In the genomic region with DNA sequence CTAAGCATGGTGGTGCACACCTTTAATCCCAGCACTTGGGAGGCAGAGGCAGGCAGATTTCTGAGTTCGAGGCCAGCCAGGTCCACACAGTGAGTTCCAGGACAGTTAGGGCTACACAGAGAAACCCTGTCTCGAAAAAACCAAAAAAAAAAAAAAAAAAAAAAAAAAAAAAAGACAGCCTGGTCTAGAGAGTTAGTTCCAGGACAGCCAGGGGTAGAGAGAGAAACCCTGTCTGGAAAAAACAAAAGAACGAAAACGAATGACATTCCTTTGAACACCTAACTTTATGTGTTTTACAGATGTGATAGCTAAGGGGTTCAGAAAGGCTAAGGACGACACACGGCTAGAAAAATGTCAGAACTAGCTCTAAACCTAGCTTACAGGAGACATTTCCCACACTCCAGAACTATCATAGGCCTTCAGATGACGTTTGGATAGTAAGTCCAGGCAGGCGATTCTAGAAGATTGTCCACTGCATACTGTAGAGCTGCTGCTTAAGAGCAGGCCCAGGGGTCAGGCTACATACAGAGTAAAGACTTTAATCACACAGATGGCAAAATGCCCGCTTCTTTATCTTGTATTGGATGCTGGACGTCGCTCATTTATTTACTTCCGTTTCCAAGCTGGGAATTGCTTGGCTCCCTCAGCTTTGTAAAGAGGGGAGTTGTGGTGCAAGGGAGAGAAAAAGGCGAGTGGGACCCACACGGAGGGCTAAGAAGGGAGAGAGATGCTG, we compare ENCODE assay signal across 8 mouse cellular contexts. TPM values are rescaled to one million over a fixed set of nuclear protein-coding genes. Genes with fewer than 3 reads are reported as not detected.
DNase-seq lines count a peak whose midpoint lies in the region; ATAC-seq lines count a peak whose summit lies in the region.

No protein-coding gene starts in this region.

- peak overlapping the region; percentile 72 for H3K4me3 ChIP-seq in heart, embryonic 13.5 days
- peak overlapping the region; percentile 73 for H3K4me3 ChIP-seq in hindbrain, embryonic 10.5 days

- WGBS in heart, embryonic 13.5 days, result 29% methylated on average over 14 of the region's 14 CpGs
- WGBS in hindbrain, embryonic 10.5 days, result 35% methylated on average over 14 of the region's 14 CpGs

- intact Hi-C loops in heart, postnatal 25 days (cut with DNase I), result no loop called here

- H3K4me2 ChIP-seq in heart, embryonic 13.5 days, result peak overlapping the region; percentile 96

- no peaks in the 10 kb centered on the region for H3K36me3 ChIP-seq in heart, embryonic 13.5 days
- H3K36me3 ChIP-seq in hindbrain, embryonic 10.5 days, result no peaks in the 10 kb centered on the region

- ATAC-seq in heart, embryonic 13.5 days (ENCODE audit: extremely low read depth, insufficient number of reproducible peaks, low FRiP score, low TSS enrichment), result no peak
- ATAC-seq in megakaryocyte-erythroid progenitor cell, adult 5-6 weeks (replicated peaks; ENCODE audit: low FRiP score, low TSS enrichment, poor library complexity, severe bottlenecking), result peak; percentile 7; the same call in 1 of the 2 replicates

- peak overlapping the region; percentile 77 for H3K27ac ChIP-seq in heart, embryonic 13.5 days (replicated peaks)
- H3K27ac ChIP-seq in hindbrain, embryonic 10.5 days, result peak overlapping the region; percentile 89

- H3K9me3 ChIP-seq in heart, embryonic 13.5 days, result no peaks in the 10 kb centered on the region
- no peaks in the 10 kb centered on the region for H3K9me3 ChIP-seq in hindbrain, embryonic 10.5 days

- peaks cover 62% of the 10 kb centered on the region for H3K27me3 ChIP-seq in heart, embryonic 13.5 days (replicated peaks)
- H3K27me3 ChIP-seq in hindbrain, embryonic 10.5 days (ENCODE audit: insufficient read depth, poor library complexity, severe bottlenecking), result peaks cover 80% of the 10 kb centered on the region

- H3K9ac ChIP-seq in heart, embryonic 13.5 days, result peak overlapping the region; percentile 88

- peaks cover 23% of the 10 kb centered on the region for H3K4me1 ChIP-seq in heart, embryonic 13.5 days
- peaks cover 22% of the 10 kb centered on the region for H3K4me1 ChIP-seq in hindbrain, embryonic 10.5 days (replicated peaks)

- no peak for DNase-seq in heart, postnatal 25 days (ENCODE audit: low spot score)
- DNase-seq in MN1 (ENCODE audit: low spot score), result peak; percentile 63
- no peak for DNase-seq in hindbrain, embryonic 10.5 days (ENCODE audit: low spot score)
- no peak for DNase-seq in thymus, postnatal 14 days
- no peak for DNase-seq in left cerebral cortex, adult 18-20 months (ENCODE audit: low spot score in 2 of 2)
- DNase-seq in kidney, adult 9 months, result no peak

RNA-seq across cellular contexts. Expression of gene 2310034G01Rik, which starts 2.0 kb away (rescaled TPM):
- polyA plus RNA-seq in heart, embryonic 13.5 days (2015; fragmentation: Nextera tagmentation; extraction: Ambion mirVana), result 0.76 and 1.4 TPM in 2 replicates
- total RNA-seq in heart, postnatal 25 days (2021), result under 1 TPM; 0.36 to 0.70 TPM
- 1.1 and 1.4 TPM in 2 replicates for polyA plus RNA-seq in hindbrain, embryonic 10.5 days (2016; fragmentation: Nextera tagmentation; extraction: Ambion mirVana)
- total RNA-seq in megakaryocyte-erythroid progenitor cell, adult 5-6 weeks (2014; fragmentation: Nextera tagmentation), result 0.55 TPM in 1 of 2 replicates, not detected in the other
- 0.56 TPM in 1 of 2 replicates, not detected in the other for total RNA-seq in megakaryocyte-erythroid progenitor cell, adult 5-6 weeks (2017)
- under 1 TPM; 0.79 to 0.98 TPM for total RNA-seq in left cerebral cortex, adult 18-20 months (2021)

RNA-seq across cellular contexts. Expression of gene Mfsd13a, which starts 7.2 kb away (rescaled TPM):
- 4.5 and 5.2 TPM in 2 replicates for polyA plus RNA-seq in heart, embryonic 13.5 days (2015; fragmentation: Nextera tagmentation; extraction: Ambion mirVana)
- 1 to 10 TPM; 1.9 to 2.3 TPM for total RNA-seq in heart, postnatal 25 days (2021)
- 10.0 and 11.9 TPM in 2 replicates for polyA plus RNA-seq in hindbrain, embryonic 10.5 days (2016; fragmentation: Nextera tagmentation; extraction: Ambion mirVana)
- 15.0 and 16.5 TPM in 2 replicates for total RNA-seq in megakaryocyte-erythroid progenitor cell, adult 5-6 weeks (2014; fragmentation: Nextera tagmentation)
- 1.3 and 1.7 TPM in 2 replicates for total RNA-seq in megakaryocyte-erythroid progenitor cell, adult 5-6 weeks (2017)
- 10 to 100 TPM; 22.7 to 26.4 TPM for total RNA-seq in left cerebral cortex, adult 18-20 months (2021)

RNA-seq across cellular contexts. Expression of gene Cuedc2, which starts 9.6 kb away (rescaled TPM):
- polyA plus RNA-seq in heart, embryonic 13.5 days (2015; fragmentation: Nextera tagmentation; extraction: Ambion mirVana), result 114 and 131 TPM in 2 replicates
- 10 to 100 TPM; 80.9 to 87.7 TPM for total RNA-seq in heart, postnatal 25 days (2021)
- polyA plus RNA-seq in hindbrain, embryonic 10.5 days (2016; fragmentation: Nextera tagmentation; extraction: Ambion mirVana), result 260 and 279 TPM in 2 replicates
- total RNA-seq in megakaryocyte-erythroid progenitor cell, adult 5-6 weeks (2014; fragmentation: Nextera tagmentation), result 58.5 and 61.2 TPM in 2 replicates
- total RNA-seq in megakaryocyte-erythroid progenitor cell, adult 5-6 weeks (2017), result 100 and 121 TPM in 2 replicates
- 100 to 1,000 TPM; 199 to 202 TPM for total RNA-seq in left cerebral cortex, adult 18-20 months (2021)

RNA-seq across cellular contexts. Expression of gene Fbxl15, which starts 20.1 kb away (rescaled TPM):
- polyA plus RNA-seq in heart, embryonic 13.5 days (2015; fragmentation: Nextera tagmentation; extraction: Ambion mirVana), result 9.5 and 10.2 TPM in 2 replicates
- total RNA-seq in heart, postnatal 25 days (2021), result 1 to 10 TPM; 5.2 to 6.0 TPM
- 23.2 and 28.2 TPM in 2 replicates for polyA plus RNA-seq in hindbrain, embryonic 10.5 days (2016; fragmentation: Nextera tagmentation; extraction: Ambion mirVana)
- 4.7 TPM in 1 of 2 replicates, not detected in the other for total RNA-seq in megakaryocyte-erythroid progenitor cell, adult 5-6 weeks (2014; fragmentation: Nextera tagmentation)
- 0.42 and 2.5 TPM in 2 replicates for total RNA-seq in megakaryocyte-erythroid progenitor cell, adult 5-6 weeks (2017)
- total RNA-seq in left cerebral cortex, adult 18-20 months (2021), result 10 to 100 TPM; 30.0 to 31.1 TPM

RNA-seq across cellular contexts. Expression of gene Psd, which starts 21.1 kb away (rescaled TPM):
- polyA plus RNA-seq in heart, embryonic 13.5 days (2015; fragmentation: Nextera tagmentation; extraction: Ambion mirVana), result 4.3 and 5.6 TPM in 2 replicates
- total RNA-seq in heart, postnatal 25 days (2021), result 1 to 10 TPM; 1.2 to 1.3 TPM
- 4.5 and 9.7 TPM in 2 replicates for polyA plus RNA-seq in hindbrain, embryonic 10.5 days (2016; fragmentation: Nextera tagmentation; extraction: Ambion mirVana)
- 3.4 and 7.1 TPM in 2 replicates for total RNA-seq in megakaryocyte-erythroid progenitor cell, adult 5-6 weeks (2014; fragmentation: Nextera tagmentation)
- 0.99 TPM in 1 of 2 replicates, not detected in the other for total RNA-seq in megakaryocyte-erythroid progenitor cell, adult 5-6 weeks (2017)
- total RNA-seq in left cerebral cortex, adult 18-20 months (2021), result 100 to 1,000 TPM; 612 to 681 TPM
